Mouse (Mus musculus) thymus, adult 18-20 months (tissue): Measurements from ENCODE around the gene Spesp1.

Experiments
- DNase-seq, 2 experiments: peaks; one replicate each; pipeline ENCODE4 v3.0.0; 2022; ENCODE audit warnings: mixed read lengths in 2 of 2

Gene Spesp1

GRCm38 (mm10) chr9:62281991-62282390 is at the start of gene Spesp1:
TSS of gene Spesp1 (minus strand) at chr9:62282208.
- no peak for DNase-seq

GRCm38 (mm10) chr9:62325965-62326364 is 44.0 kb upstream of the Spesp1 start:
- DNase-seq: no peak

DNA sequence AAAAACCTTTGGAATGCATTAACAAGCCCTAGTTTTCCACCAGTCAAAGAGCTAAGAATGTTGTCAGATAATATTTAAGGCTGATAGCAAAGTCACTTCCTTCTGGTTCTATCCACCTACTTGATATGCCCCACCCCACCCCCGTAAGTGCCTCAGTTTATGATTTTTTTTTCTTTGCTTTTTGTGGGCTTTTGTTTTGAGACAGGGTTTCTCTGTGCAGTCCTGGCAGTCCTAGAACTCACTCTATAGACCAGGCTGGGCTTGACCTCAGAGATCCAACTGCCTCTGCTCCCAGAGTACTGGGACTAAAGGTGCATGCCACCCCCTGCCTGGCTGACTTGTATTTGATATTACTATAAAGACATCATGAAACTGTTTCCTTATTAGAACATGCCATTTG is 41.8 kb upstream of the Spesp1 start:
- no peak for DNase-seq

DNA sequence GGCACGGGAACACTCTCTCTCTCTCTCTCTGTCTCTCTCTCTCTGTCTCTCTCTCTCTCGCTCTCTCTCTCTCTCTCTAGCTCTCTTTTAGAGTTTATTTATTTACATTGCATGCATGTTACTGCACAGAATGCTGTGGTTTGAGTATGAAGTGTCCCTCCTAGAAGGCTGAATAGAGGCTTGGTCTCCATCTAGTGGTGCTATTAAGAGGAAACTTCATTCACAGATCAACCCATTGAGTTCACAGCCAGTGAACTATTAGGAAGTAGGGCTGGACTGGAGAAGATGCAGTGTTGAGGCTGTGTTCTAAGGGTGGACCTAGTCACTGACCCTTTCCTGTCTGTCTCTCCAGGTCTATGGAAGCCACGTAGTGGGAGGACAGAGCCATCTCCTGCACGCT is 36.7 kb upstream of the Spesp1 start:
- DNase-seq: no peak

DNA sequence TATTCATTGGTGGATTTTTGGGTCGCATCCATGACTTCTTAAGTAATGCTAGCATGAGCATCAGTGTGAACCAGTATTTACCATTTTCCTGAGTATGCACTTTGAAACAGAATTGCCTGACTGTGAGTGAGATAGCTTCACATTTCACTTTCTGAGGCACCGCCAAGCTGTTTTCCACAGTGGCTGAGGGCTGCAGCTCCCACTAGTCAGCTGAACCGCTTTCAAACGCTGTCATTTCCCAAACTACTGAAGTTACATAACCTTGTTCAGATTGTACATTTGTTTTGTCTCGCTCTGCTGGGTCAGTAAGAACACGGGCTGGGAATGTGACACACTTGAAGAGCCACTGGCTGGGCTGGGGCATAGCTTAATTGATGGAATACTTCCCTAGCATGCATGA is 33.5 kb upstream of the Spesp1 start:
- no peak for DNase-seq

GRCm38 (mm10) chr9:62296891-62297290 is 14.9 kb upstream of the Spesp1 start:
- no peak for DNase-seq

DNA sequence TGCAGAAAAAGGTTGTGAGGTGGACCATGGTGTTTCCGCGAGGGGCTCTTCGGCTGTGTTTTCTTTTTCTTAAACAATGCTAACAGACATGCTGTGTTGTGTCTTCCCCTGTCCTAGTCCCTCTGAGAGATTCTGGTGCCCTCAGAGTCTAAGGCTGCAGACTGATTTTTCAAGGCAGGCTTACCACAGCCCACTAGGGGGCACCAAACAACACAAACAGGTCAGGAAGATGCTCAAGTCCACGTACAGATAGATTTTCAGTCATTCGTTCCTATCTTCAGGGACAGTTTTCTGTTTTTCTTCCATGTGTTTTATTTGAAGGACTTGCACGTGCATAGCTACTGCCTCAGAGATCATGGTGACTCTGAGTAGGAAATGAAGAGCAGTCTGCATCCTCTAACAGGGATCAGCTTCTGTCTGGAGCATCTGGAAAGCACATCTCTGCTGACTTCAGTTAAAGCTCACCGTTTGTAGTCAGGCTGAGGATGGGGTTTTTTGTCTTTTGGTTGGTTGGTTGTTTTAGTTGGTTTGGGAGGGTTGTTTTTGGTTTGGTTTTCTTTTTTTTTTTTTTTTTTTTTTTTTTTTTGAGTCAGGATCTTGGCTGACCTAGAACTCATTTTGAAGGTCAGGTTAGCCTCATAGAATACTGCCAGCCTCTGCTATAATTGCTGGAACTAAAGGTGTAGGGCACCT is 13.1 kb upstream of the Spesp1 start:
- peak; percentile 30 to 36 for DNase-seq

DNA sequence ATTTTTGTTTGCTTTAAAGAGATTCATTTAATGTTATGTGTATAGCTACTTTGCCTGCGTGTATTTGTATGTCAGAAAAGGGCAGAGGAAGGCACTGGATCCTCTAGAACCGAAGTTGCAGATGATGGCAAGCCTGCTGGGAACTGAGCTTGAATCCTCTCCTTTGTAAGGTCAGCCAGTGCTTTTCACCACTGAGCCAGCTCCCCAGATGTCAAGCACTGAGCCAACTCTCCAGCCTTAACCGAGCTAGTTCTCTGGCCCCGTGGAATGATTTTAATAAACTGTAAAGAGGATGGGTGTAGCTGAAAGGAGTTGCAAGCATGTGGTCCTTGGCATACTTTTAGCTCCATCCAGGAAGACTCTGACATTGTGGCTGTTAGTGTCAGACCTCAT is 5.6 kb upstream of the Spesp1 start:
- DNase-seq: no peak

DNA sequence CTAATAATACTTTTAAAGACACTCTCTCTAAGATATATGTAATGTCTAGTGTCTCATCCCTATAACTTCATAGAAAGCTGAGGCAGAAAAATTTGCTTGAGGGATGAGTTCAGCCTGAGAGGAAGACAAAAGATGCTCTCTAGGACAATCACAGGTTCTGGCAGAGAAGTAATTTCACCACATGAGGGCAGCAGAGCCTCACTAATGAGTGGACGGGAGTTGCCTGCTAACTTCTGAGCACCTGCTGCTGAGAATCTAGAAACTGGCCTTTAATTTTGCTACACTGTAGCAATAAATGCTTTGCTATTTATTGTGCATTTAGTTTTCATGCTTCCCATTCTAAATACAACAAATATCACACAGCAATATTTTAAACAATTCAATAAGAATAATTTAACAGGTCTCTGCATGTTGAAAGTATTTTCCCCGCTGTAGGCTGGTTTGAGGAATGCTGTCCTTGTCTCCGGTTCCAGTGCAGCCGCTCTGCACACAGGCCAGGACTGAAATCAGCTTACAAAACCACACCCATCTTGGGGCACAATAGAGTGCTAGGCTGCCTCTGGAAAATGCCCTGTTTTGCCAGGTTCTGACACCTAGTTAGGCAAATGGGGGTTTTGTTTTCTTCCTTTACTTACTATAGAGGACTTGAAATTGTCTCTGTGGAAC is 5.1 kb upstream of the Spesp1 start:
- peak in 1 of 2 experiments; percentile 41 for DNase-seq

DNA sequence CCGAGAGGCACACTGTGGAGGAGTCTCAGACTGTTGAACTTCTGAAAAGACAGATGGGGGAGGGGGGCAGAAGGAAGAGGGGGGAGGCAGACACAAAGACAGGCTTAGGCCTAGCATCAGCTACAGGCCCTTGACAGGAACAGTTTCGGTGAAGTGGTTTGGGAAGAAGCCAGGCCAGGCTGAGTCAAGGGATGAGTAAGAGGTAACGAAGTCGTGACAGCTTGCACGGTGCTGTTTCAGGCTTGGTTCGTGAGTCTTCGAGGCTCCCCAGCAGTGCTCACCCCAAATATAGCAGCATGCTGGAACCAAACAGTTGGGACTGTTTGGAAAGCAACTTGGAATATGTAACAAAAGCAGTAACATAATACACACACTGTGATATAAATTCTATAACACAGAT is 2.3 kb upstream of the Spesp1 start:
- DNase-seq: no peak

DNA sequence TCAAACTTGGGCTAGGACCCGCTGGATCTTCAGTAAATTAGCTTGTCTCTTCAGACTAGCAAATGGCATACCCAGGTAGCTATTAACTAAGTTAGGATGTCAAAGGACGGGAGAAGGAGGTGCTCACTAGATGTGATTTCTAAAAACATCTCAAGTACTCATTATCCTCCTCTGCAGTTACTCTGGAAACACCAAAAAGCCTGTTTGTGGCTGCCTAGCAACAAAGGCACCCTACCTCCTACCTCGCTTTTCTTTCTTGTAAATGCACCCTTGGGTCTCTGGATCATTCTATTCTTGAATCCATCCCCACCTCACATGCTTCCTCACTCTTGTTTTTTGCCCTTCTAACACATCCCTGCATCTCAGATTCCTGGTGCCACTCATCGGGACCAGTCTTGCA is 5.1 kb downstream of the Spesp1 start:
- no peak for DNase-seq

DNA sequence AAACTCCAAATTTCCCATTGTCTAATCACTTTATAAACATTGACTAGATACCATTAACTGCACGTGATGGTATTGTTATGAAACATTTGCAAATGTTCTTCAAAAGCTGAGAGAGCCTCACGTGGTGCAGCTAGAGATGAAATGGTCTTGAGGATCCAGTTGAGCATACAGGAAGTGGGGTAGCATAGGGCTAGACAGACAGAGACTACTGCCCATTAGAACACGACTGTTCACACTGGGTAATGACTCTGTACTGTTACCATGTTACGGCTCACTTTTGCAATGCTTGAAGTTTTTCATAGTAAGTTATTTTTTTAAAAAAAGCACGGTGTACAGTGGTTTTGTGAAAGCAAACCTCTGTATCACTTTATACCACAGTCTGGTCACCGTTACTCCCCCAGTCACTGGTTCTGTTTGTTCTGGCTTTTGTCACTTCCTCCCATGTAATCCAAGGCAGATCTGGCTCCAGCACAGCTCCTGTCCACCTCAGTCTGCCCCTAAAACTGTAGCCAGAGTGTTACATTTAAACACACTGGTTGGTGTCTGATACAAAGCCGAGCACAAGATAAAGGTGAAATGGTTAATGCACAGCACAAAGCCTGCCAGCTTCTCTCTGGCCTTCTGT is 11.1 kb downstream of the Spesp1 start:
- DNase-seq: no peak

GRCm38 (mm10) chr9:62269161-62269560 is 12.8 kb downstream of the Spesp1 start:
- DNase-seq: no peak

DNA sequence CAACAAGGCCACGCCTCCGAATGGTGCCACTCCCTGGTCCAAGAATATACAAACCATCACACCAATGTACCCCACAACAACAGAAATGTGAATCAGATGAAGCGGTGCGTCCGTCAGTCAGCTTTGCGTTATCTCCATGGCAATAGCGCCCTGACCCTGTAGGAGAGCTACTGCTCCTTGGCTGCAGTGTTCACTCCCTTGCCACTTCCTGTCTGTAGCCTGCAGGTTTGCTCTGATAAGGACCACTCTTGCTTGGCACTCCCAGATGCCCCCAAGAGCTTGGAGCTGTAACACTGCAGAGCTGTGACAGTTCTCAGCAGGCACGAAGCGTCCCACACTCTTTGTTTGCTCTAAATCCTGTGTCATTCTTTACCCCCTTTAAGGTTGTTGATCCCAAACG is 16.7 kb downstream of the Spesp1 start:
- DNase-seq: no peak

- DNase-seq: no peak
These were observed 18.4 kb downstream of the Spesp1 start for GRCm38 (mm10) chr9:62263652-62264051.

DNA sequence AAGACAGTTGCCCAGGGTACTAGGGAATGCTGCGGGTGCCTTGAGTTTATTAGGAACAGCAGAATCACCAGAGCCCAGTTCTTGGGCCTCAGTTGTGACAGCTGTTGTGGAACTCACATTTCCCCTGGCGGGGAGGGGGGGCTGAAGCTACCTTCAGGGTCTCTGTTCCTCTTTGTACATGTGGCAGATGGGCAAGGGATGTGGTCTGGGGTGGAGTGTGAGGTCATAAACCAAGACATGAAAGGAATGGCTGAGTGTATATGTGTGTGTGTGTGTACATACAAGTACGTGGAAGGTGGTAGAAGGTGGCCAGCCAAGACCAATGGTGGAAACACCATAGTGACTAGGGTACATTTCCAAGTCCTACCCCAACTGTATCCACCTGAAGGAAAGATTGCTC is 20.6 kb downstream of the Spesp1 start:
- no peak for DNase-seq

DNA sequence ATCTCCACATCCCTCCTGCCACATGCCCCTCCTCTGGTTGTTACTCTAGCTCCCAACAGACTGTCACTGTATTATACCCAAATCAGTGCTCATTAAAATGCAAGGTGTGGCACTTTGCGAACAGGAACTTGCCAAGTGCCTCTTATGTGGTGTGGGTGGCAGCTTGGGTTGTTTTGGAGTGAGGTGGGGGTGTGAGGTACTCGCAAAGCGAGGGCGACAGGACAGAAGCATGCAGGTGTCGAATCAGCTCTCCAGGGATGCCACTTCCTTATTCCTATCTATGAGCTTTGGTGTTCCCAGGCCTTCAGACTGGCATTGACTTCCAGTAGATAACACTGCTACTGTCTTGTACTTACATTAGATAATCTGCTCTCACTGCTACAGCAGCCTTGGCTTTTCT is 21.0 kb downstream of the Spesp1 start:
- no peak for DNase-seq

DNA sequence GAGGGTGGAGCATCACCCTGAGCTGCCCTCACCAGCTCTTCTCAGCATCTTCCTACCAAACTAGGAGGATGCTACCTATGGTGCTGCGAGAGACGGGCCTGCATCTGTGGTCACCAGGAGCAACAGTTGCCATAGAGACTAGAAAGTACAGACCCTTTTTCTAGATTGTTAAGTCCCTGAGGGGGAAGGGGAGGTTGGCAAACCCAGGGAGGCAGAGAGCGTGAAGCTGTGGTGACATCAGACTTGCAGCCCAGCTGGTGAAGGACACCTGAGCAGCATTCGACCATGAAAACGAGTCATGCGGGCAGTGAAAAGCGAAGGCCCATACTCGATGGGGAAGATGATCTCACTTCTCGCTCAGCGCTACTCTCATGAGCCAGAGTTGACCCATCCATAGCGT is 24.0 kb downstream of the Spesp1 start:
- no peak for DNase-seq

DNA sequence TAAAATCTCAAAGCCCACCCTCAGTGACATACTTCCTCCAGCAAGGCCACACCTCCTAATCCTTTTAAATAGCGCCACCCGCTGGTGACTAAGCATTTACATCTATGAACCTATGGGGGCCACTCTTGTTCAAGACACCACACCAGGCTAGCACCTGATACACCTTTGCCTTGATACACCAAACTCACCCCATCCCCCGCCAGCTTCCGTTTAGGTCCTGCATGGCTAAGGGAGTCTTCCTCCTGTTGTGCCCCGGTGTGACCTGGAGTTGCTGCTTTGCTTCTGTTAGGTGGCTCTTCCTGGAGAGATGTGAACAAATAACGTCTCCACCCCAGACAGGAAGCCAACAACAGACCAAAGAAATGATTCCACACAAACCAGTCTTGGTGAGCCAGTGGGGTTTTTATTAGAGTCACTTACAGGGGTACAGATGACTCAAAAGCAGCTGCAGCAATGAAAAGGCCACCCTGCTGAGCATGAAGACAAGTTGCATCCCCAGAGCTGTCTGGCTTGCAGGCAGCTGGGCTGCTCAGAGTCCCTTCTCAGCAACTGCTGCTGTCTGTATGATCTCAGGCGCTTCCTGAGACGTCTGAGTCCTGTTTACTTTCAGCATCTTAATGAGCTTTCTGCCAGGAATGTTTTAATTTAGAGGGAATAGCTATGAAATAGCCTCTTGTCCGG is 26.0 kb downstream of the Spesp1 start:
- DNase-seq: no peak

GRCm38 (mm10) chr9:62253736-62254443 is 28.1 kb downstream of the Spesp1 start:
- no peak for DNase-seq

DNA sequence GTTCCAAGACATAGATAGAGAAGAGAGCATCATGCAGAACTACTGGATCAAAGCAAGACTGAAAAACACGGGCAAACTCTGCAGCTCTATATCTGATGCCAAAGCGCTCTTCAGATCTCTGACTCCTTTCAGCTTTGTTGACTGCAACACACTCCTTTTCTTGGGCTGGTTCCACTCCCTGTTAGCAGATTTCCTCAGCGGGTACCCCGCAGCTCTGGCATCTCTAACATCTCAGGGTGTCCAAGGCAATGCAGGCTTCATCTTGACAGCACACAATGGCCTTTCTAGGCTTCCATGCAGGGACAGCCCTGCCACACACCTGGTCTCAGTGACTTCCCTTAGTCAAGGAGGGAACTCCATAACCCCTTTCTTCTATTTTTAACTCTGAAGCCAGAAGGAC is 31.7 kb downstream of the Spesp1 start:
- no peak for DNase-seq

GRCm38 (mm10) chr9:62246380-62246942 is 35.5 kb downstream of the Spesp1 start:
- no peak for DNase-seq
